Mouse (Mus musculus): ENCODE measurements around the gene Pitpnc1. TPM values are rescaled to one million over a fixed set of nuclear protein-coding genes. Genes with fewer than 3 reads are reported as not detected.
A peak's percentile ranks its signal among the peaks of the same experiment; 100 is the strongest.

The Pitpnc1 gene
- polyA plus RNA-seq, 1 experiment from 2014 or later: 9.7 TPM

GRCm38 (mm10) chr11:107276898-107277297 lies 193.6 kb downstream of the Pitpnc1 start:
- 0 out of 2 replicates have a peak, but pooled peaks have one; percentile 33 for ATAC-seq
- Histone ChIP-seq H3K27me3 (replicated peaks) (no peaks in the 10 kb centered on the region), H3K27ac (0 out of 2 replicates have a peak overlapping the region, but pooled peaks have one; percentile 27), H3K36me3 (no peaks in the 10 kb centered on the region), H3K9ac (no peak overlapping the region), H3K9me3 (replicated peaks) (no peaks in the 10 kb centered on the region), H3K4me3 (no peak overlapping the region), H3K4me2 (no peak overlapping the region), H3K4me1 (peaks cover 26% of the 10 kb centered on the region)
- whole genome bisulfite sequencing (ENCODE audit: insufficient replicate concordance): 60% methylated on average over 7 of the region's 7 CpGs

DNA sequence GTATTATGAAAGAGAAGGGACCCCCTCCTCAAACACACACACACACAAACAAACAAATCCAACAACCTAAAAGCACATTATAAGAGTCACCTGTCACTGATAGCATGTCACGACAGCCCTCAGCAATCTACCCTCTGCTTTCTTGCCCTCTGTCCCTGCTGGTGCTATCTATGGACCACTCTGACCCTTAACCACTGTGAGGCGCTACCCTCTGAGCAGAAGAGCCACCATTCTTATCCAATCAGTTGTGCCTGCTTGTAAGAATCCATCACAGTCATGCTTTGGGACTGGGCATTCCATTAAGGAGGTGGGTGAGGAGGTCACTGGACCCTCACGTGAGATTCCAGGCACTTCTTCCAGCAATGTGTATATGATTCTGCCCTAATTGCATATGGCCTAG lies 194.2 kb downstream of the Pitpnc1 start:
- no peak overlapping the region for H3K27ac ChIP-seq
- no peaks in the 10 kb centered on the region for H3K27me3 ChIP-seq (replicated peaks)
- 64% methylated on average over 3 of the region's 3 CpGs for WGBS (ENCODE audit: insufficient replicate concordance)
- no peak overlapping the region for H3K9ac ChIP-seq
- no peak overlapping the region for H3K4me3 ChIP-seq
- no peaks in the 10 kb centered on the region for H3K36me3 ChIP-seq
- ATAC-seq: no peak
- H3K4me2 ChIP-seq: no peak overlapping the region
- no peaks in the 10 kb centered on the region for H3K9me3 ChIP-seq (replicated peaks)
- H3K4me1 ChIP-seq: peaks cover 26% of the 10 kb centered on the region

GRCm38 (mm10) chr11:107275902-107276301 lies 194.6 kb downstream of the Pitpnc1 start:
- peak; percentile 38; the same call in 1 of the 2 replicates for ATAC-seq
- 46% methylated on average over 6 of the region's 6 CpGs for WGBS (ENCODE audit: insufficient replicate concordance)
- no peaks in the 10 kb centered on the region for H3K36me3 ChIP-seq
- no peak overlapping the region for H3K27ac ChIP-seq
- H3K4me2 ChIP-seq: no peak overlapping the region
- H3K4me3 ChIP-seq: no peak overlapping the region
- H3K27me3 ChIP-seq (replicated peaks): no peaks in the 10 kb centered on the region
- H3K4me1 ChIP-seq: peaks cover 26% of the 10 kb centered on the region
- H3K9me3 ChIP-seq (replicated peaks): no peaks in the 10 kb centered on the region
- H3K9ac ChIP-seq: no peak overlapping the region

- Histone ChIP-seq H3K27me3 (replicated peaks) (no peaks in the 10 kb centered on the region), H3K36me3 (no peaks in the 10 kb centered on the region), H3K9ac (no peak overlapping the region), H3K4me1 (peaks cover 26% of the 10 kb centered on the region), H3K4me2 (no peak overlapping the region), H3K4me3 (no peak overlapping the region), H3K27ac (no peak overlapping the region), H3K9me3 (replicated peaks) (no peaks in the 10 kb centered on the region)
- WGBS (ENCODE audit: insufficient replicate concordance): 73% methylated on average over 9 of the region's 9 CpGs
- no peak for ATAC-seq
Observed at GRCm38 (mm10) chr11:107274206-107274605, 196.3 kb downstream of the Pitpnc1 start.

DNA sequence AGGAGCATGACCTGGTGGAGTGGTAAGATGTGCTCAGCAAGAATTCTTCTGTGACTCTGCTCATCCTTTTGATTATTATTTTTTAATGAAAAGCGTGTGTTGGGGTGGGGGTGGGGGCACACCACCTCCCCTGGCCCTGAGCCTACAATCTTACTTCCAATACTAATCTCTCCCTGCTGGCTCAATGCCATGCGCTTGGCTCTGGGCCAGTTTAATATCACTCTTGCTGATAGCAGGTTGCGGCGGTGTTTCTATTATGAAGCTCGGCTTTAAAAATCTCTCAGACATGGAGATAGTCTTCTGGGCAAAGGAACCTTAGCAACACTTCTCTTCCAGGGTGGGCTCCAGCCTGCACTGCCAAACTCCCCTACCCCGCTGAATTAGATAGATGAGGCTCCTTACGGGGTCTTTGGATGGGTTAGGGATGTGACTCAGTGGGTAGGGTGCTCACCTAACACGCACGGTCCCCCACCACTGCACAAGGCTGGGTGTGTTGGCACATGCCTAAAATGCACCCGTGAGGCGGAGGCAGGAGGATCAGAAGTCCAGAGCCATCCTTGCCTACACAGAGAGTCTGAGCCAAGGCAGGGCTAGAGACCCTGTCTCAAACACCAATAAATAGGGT lies 198.0 kb downstream of the Pitpnc1 start:
- H3K4me1 ChIP-seq: peaks cover 20% of the 10 kb centered on the region
- H3K27ac ChIP-seq: no peak overlapping the region; the same call in 1 of the 2 replicates
- H3K4me3 ChIP-seq: no peak overlapping the region
- no peaks in the 10 kb centered on the region for H3K27me3 ChIP-seq (replicated peaks)
- peaks cover 7% of the 10 kb centered on the region for H3K36me3 ChIP-seq
- ATAC-seq: no peak
- H3K4me2 ChIP-seq: no peak overlapping the region
- H3K9me3 ChIP-seq (replicated peaks): peaks cover 6% of the 10 kb centered on the region; the same call in 1 of the 2 replicates
- WGBS (ENCODE audit: insufficient replicate concordance): 82% methylated on average over 11 of the region's 11 CpGs
- H3K9ac ChIP-seq: no peak overlapping the region

- Histone ChIP-seq H3K4me1 (0 out of 2 replicates have a peak, but pooled peaks cover 5% of the 10 kb centered on the region), H3K9me3 (replicated peaks) (peaks cover 6% of the 10 kb centered on the region; the same call in 1 of the 2 replicates), H3K27ac (no peak overlapping the region), H3K4me2 (no peak overlapping the region), H3K4me3 (no peak overlapping the region), H3K36me3 (peaks cover 7% of the 10 kb centered on the region), H3K9ac (no peak overlapping the region), H3K27me3 (replicated peaks) (no peaks in the 10 kb centered on the region)
- WGBS (ENCODE audit: insufficient replicate concordance): 80% methylated on average over 9 of the region's 9 CpGs
- no peak for ATAC-seq
Observed at GRCm38 (mm10) chr11:107270564-107270963, 199.9 kb downstream of the Pitpnc1 start.

GRCm38 (mm10) chr11:107267522-107267921 lies 203.0 kb downstream of the Pitpnc1 start:
- H3K4me2 ChIP-seq: no peak overlapping the region
- peaks cover 7% of the 10 kb centered on the region for H3K36me3 ChIP-seq
- peaks cover 6% of the 10 kb centered on the region; the same call in 1 of the 2 replicates for H3K9me3 ChIP-seq (replicated peaks)
- H3K27ac ChIP-seq: no peak overlapping the region
- ATAC-seq: no peak
- H3K9ac ChIP-seq: no peak overlapping the region
- WGBS (ENCODE audit: insufficient replicate concordance): 86% methylated on average over 3 of the region's 3 CpGs
- H3K4me3 ChIP-seq: no peak overlapping the region
- H3K4me1 ChIP-seq: 0 out of 2 replicates have a peak, but pooled peaks cover 2% of the 10 kb centered on the region
- no peaks in the 10 kb centered on the region for H3K27me3 ChIP-seq (replicated peaks)

DNA sequence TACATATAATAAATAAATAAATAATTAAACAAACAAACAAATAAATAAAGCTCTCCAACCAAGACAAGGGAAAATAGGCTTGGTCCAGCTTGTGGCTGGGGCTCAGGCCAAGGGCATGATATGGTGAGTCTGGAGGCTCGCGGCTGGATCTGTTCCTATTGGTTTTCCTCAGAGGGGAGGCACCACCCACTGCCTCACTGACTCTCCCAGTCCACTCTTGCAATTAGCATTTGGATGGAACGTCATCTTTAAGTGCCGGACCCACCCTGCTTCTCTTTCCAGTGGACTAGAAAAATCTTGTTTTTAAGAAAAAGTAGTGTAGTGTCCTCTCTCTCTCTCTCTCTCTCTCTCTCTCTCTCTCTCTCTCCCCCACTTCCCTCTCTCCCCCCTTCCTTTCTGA lies 204.6 kb downstream of the Pitpnc1 start:
- ATAC-seq: no peak
- Histone ChIP-seq H3K4me1 (no peaks in the 10 kb centered on the region), H3K27ac (no peak overlapping the region), H3K9ac (no peak overlapping the region), H3K27me3 (replicated peaks) (no peaks in the 10 kb centered on the region), H3K4me3 (no peak overlapping the region), H3K9me3 (replicated peaks) (peaks cover 6% of the 10 kb centered on the region; the same call in 1 of the 2 replicates), H3K36me3 (peaks cover 7% of the 10 kb centered on the region), H3K4me2 (no peak overlapping the region)
- 80% methylated on average over 4 of the region's 4 CpGs for whole genome bisulfite sequencing (ENCODE audit: insufficient replicate concordance)

DNA sequence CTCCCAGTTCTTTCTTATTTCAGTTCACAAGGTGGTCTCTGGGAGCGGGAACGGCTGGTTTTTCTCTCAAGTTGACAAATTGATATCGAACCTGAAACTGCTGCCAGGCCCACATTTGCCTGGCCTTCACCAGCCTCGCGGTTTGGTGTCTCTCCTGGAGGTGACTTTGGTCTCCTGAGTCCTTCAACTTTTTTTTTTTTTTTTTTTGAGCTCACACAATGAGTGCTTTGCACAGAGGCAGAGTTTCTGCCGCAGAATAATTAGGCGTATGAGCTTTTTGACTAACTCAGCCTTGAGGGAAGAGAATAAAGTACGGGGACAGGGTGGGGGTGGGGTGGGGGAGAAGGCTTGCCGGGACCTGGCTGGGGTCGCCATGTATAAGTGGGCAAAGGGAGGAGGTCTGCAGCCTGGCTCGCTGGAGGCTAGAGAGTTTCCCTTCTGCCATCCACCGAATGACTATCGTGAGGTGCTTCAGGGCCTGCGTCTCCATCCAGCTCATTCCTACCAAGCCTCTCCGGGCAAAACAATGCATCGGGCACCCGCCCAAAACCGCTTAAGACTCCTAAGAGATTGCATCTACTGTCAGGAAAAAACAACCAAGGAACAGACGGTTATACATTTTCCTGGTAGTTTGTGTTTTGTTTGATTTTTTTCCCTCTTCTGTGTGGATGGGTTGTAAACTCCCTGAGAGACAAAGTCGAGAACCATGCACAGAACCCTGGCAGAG lies 205.4 kb downstream of the Pitpnc1 start:
- Histone ChIP-seq H3K36me3 (peaks cover 7% of the 10 kb centered on the region), H3K27me3 (replicated peaks) (no peaks in the 10 kb centered on the region), H3K4me1 (no peaks in the 10 kb centered on the region), H3K9ac (no peak overlapping the region), H3K9me3 (replicated peaks) (peaks cover 6% of the 10 kb centered on the region; the same call in 1 of the 2 replicates), H3K4me2 (no peak overlapping the region), H3K27ac (no peak overlapping the region), H3K4me3 (no peak overlapping the region)
- ATAC-seq: no peak
- 75% methylated on average over 20 of the region's 20 CpGs for WGBS (ENCODE audit: insufficient replicate concordance)

DNA sequence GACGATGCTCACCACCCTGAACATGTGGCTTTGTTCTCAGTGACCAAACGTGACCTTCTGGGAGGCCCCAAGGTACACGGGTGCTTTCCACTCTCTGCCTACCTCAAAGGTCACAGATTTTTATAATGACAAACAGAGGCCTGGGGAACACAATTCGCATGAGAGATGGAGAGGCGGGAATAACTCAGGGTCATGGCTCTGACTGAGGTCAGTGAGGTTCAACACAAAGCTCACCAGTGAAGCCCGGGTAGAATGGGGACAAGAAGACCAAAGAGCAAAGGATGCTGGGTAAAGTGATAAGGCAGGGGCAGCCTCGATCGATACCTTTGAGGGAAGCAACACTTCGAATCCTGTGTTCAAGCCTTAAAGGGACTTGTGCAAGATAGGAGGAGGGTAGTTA lies 206.7 kb downstream of the Pitpnc1 start:
- Histone ChIP-seq H3K4me3 (no peak overlapping the region), H3K4me2 (no peak overlapping the region), H3K4me1 (no peaks in the 10 kb centered on the region), H3K27ac (no peak overlapping the region), H3K9me3 (replicated peaks) (peaks cover 6% of the 10 kb centered on the region; the same call in 1 of the 2 replicates), H3K27me3 (replicated peaks) (no peaks in the 10 kb centered on the region), H3K9ac (no peak overlapping the region), H3K36me3 (peaks cover 7% of the 10 kb centered on the region)
- WGBS (ENCODE audit: insufficient replicate concordance): 65% methylated on average over 9 of the region's 9 CpGs
- ATAC-seq: no peak

DNA sequence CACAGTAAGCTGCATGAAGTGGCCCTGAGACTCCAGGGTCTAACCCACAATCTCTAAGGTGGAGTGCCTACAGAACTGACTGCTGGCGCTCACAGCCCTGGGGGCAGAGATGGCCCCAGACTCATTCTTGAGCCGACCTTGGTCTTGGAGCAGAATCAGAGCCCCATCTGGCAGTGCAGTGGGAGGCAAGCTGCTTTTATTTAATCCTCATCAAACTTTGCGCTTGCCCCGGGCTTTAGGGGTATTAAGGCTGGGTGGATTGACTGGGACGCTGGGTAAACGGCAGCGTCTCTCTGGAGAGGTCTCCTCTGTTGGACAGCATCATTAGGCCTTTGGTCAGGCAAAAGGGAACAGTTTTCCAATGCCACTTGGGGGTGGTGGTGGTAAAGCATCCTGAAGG lies 211.1 kb downstream of the Pitpnc1 start:
- no peak overlapping the region for H3K4me3 ChIP-seq
- ATAC-seq: no peak
- H3K9ac ChIP-seq: no peak overlapping the region
- no peaks in the 10 kb centered on the region for H3K4me1 ChIP-seq
- H3K4me2 ChIP-seq: no peak overlapping the region
- H3K27ac ChIP-seq: no peak overlapping the region
- H3K36me3 ChIP-seq: 0 out of 2 replicates have a peak, but pooled peaks cover 5% of the 10 kb centered on the region
- no peaks in the 10 kb centered on the region for H3K9me3 ChIP-seq (replicated peaks)
- 81% methylated on average over 7 of the region's 7 CpGs for WGBS (ENCODE audit: insufficient replicate concordance)
- H3K27me3 ChIP-seq (replicated peaks): no peaks in the 10 kb centered on the region

GRCm38 (mm10) chr11:107255185-107255584 lies 215.3 kb downstream of the Pitpnc1 start:
- Histone ChIP-seq H3K4me2 (no peak overlapping the region), H3K9ac (no peak overlapping the region), H3K27me3 (replicated peaks) (no peaks in the 10 kb centered on the region), H3K4me3 (no peak overlapping the region), H3K9me3 (replicated peaks) (no peaks in the 10 kb centered on the region), H3K27ac (no peak overlapping the region), H3K4me1 (no peaks in the 10 kb centered on the region), H3K36me3 (peaks cover 22% of the 10 kb centered on the region)
- ATAC-seq: no peak
- 80% methylated on average over 11 of the region's 11 CpGs for WGBS (ENCODE audit: insufficient replicate concordance)
